Mouse (Mus musculus): ENCODE data around the gene Ireb2. TPM values are rescaled to one million over a fixed set of nuclear protein-coding genes. Genes with fewer than 3 reads are reported as not detected.
A peak's percentile ranks its signal among the peaks of the same experiment; 100 is the strongest.

Ireb2 gene
- polyA plus RNA-seq, 1 experiment, result 10.0 TPM

DNA sequence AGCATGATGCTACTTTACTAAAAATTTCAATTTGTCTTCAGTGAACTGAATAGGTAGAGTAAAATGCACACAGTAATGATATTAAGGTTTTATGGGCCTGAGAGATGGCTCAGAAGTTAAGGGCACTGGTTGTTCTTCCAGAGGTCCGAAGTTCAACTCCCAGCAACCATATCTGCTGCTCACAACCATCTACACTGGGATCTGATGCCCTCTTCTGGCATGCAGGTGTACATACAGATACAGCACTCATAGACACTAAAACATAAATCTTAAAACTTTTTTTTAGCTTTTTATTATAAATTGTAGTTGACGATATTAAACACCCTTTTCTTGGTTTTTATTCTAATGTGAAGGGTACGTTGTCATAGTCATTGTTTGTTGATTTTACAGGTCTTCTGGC, 33.5 kb downstream of the Ireb2 start:
- Histone ChIP-seq H3K36me3 (ENCODE audit: control insufficient read depth, insufficient read depth, low read length) (peaks cover 15% of the 10 kb centered on the region), H3K4me3 (ENCODE audit: insufficient read depth, low read depth, low read length) (no peak overlapping the region), H3K4me1 (ENCODE audit: control insufficient read depth, insufficient read depth, low read length) (no peaks in the 10 kb centered on the region), H3K27me3 (replicated peaks; ENCODE audit: control insufficient read depth, insufficient read depth, low read length) (no peaks in the 10 kb centered on the region), H3K27ac (ENCODE audit: insufficient read depth, low read depth, low read length) (no peak overlapping the region)
- WGBS, result 80% methylated on average over 3 of the region's 3 CpGs
- TF ChIP-seq POLR2A (IDR thresholded peaks at IDR 0.05; ENCODE audit: low read depth, low read length) (no peak), CTCF (conservative IDR thresholded peaks at IDR 0.05; ENCODE audit: insufficient read depth, insufficient read length, low read depth, low read length) (peak; percentile 50)
- peak; percentile 52 for DNase-seq

DNA sequence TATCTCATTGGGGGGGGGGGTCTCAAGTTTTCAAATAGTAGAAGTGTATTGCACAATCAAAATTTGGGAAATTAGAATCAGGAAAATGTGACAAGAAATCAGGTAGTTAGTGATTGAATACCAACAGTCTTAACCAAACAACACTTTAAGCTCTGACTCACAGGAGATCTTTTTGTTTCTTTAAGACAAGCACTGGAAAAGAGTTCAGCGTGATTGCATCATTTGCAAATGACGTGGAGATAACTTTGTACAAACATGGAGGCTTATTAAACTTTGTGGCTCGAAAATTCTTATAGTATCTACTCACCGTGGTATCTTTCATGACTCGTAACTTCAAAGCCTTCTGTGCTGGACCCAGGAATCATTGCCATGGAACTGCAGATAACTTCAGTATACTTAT, 45.9 kb downstream of the Ireb2 start:
- WGBS, result 88% methylated on average over 5 of the region's 5 CpGs
- no peaks in the 10 kb centered on the region for H3K27me3 ChIP-seq (replicated peaks; ENCODE audit: control insufficient read depth, insufficient read depth, low read length)
- peaks cover 3% of the 10 kb centered on the region for H3K36me3 ChIP-seq (ENCODE audit: control insufficient read depth, insufficient read depth, low read length)
- no peak for DNase-seq
- no peak overlapping the region for H3K4me3 ChIP-seq (ENCODE audit: insufficient read depth, low read depth, low read length)
- TF ChIP-seq CTCF (conservative IDR thresholded peaks at IDR 0.05; ENCODE audit: insufficient read depth, insufficient read length, low read depth, low read length) (no peak), POLR2A (IDR thresholded peaks at IDR 0.05; ENCODE audit: low read depth, low read length) (no peak)
- no peak overlapping the region for H3K27ac ChIP-seq (ENCODE audit: insufficient read depth, low read depth, low read length)
- H3K4me1 ChIP-seq (ENCODE audit: control insufficient read depth, insufficient read depth, low read length), result no peaks in the 10 kb centered on the region

- no peaks in the 10 kb centered on the region for H3K27me3 ChIP-seq (replicated peaks; ENCODE audit: control insufficient read depth, insufficient read depth, low read length)
- no peak overlapping the region for H3K4me3 ChIP-seq (ENCODE audit: insufficient read depth, low read depth, low read length)
- TF ChIP-seq CTCF (conservative IDR thresholded peaks at IDR 0.05; ENCODE audit: insufficient read depth, insufficient read length, low read depth, low read length) (no peak), POLR2A (IDR thresholded peaks at IDR 0.05; ENCODE audit: low read depth, low read length) (no peak)
- peaks cover 4% of the 10 kb centered on the region; the same call in 1 of the 2 replicates for H3K4me1 ChIP-seq (ENCODE audit: control insufficient read depth, insufficient read depth, low read length)
- no peaks in the 10 kb centered on the region; the same call in 1 of the 2 replicates for H3K36me3 ChIP-seq (ENCODE audit: control insufficient read depth, insufficient read depth, low read length)
- WGBS, result 70% methylated on average over 7 of the region's 7 CpGs
- no peak for DNase-seq
- no peak overlapping the region for H3K27ac ChIP-seq (ENCODE audit: insufficient read depth, low read depth, low read length)
These were observed 52.0 kb downstream of the Ireb2 start for GRCm38 (mm10) chr9:54915576-54915975.

- no peaks in the 10 kb centered on the region; the same call in 1 of the 2 replicates for H3K36me3 ChIP-seq (ENCODE audit: control insufficient read depth, insufficient read depth, low read length)
- peaks cover 4% of the 10 kb centered on the region; the same call in 1 of the 2 replicates for H3K4me1 ChIP-seq (ENCODE audit: control insufficient read depth, insufficient read depth, low read length)
- 75% methylated on average over 8 of the region's 8 CpGs for WGBS
- H3K4me3 ChIP-seq (ENCODE audit: insufficient read depth, low read depth, low read length), result no peak overlapping the region
- no peaks in the 10 kb centered on the region for H3K27me3 ChIP-seq (replicated peaks; ENCODE audit: control insufficient read depth, insufficient read depth, low read length)
- H3K27ac ChIP-seq (ENCODE audit: insufficient read depth, low read depth, low read length), result no peak overlapping the region
- DNase-seq, result no peak
- TF ChIP-seq POLR2A (IDR thresholded peaks at IDR 0.05; ENCODE audit: low read depth, low read length), result no peak
- no peak for TF ChIP-seq CTCF (conservative IDR thresholded peaks at IDR 0.05; ENCODE audit: insufficient read depth, insufficient read length, low read depth, low read length)
These were observed 52.8 kb downstream of the Ireb2 start for GRCm38 (mm10) chr9:54916401-54916800.

GRCm38 (mm10) chr9:54917010-54917677, 53.6 kb downstream of the Ireb2 start, which contains the start of gene Hykk:
Hykk (plus strand) TSS chr9:54917283.
- H3K4me3 ChIP-seq (ENCODE audit: insufficient read depth, low read depth, low read length), result peak within 1 kb of the TSS; percentile 94
- H3K4me1 ChIP-seq (ENCODE audit: control insufficient read depth, insufficient read depth, low read length), result peaks cover 4% of the 10 kb centered on the region; the same call in 1 of the 2 replicates
- DNase-seq, result peak; percentile 98
- under 1% methylated on average over 34 of the region's 34 CpGs for WGBS
- peak within 1 kb of the TSS; percentile 98 for H3K27ac ChIP-seq (ENCODE audit: insufficient read depth, low read depth, low read length)
- TF ChIP-seq CTCF (conservative IDR thresholded peaks at IDR 0.05; ENCODE audit: insufficient read depth, insufficient read length, low read depth, low read length) (no peak), POLR2A (IDR thresholded peaks at IDR 0.05; ENCODE audit: low read depth, low read length) (peak; percentile 91)
- peaks cover 3% of the 10 kb centered on the region; the same call in 1 of the 2 replicates for H3K36me3 ChIP-seq (ENCODE audit: control insufficient read depth, insufficient read depth, low read length)
- H3K27me3 ChIP-seq (replicated peaks; ENCODE audit: control insufficient read depth, insufficient read depth, low read length), result no peaks in the 10 kb centered on the region

GRCm38 (mm10) chr9:54918191-54918590, 54.6 kb downstream of the Ireb2 start:
- peak overlapping the region; percentile 92 for H3K27ac ChIP-seq (ENCODE audit: insufficient read depth, low read depth, low read length)
- 60% methylated on average over 2 of the region's 2 CpGs for WGBS
- peaks cover 4% of the 10 kb centered on the region; the same call in 1 of the 2 replicates for H3K4me1 ChIP-seq (ENCODE audit: control insufficient read depth, insufficient read depth, low read length)
- peak overlapping the region; percentile 94 for H3K4me3 ChIP-seq (ENCODE audit: insufficient read depth, low read depth, low read length)
- DNase-seq, result peak; percentile 74
- peaks cover 9% of the 10 kb centered on the region for H3K36me3 ChIP-seq (ENCODE audit: control insufficient read depth, insufficient read depth, low read length)
- no peaks in the 10 kb centered on the region for H3K27me3 ChIP-seq (replicated peaks; ENCODE audit: control insufficient read depth, insufficient read depth, low read length)
- TF ChIP-seq POLR2A (IDR thresholded peaks at IDR 0.05; ENCODE audit: low read depth, low read length) (no peak), CTCF (conservative IDR thresholded peaks at IDR 0.05; ENCODE audit: insufficient read depth, insufficient read length, low read depth, low read length) (no peak)

DNA sequence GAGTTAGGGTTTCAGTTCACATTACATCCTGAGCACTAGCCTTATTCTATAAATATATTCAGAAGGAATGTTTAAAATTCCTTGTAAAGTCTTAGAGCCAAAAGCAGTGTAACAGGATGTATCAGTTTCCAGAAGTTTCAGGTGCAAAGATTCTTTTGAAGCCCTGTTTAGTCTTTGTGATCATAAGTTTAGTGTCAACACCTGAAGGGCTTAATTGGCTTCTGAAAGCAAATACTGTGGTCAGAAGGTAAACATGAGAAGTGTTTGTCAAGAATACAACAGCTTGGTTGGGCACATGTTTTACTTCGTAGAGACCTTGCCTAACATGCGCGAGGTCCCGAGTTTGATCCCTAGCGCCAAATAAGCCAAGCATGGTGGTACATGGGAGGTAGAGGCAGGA, 55.2 kb downstream of the Ireb2 start:
- Histone ChIP-seq H3K4me1 (ENCODE audit: control insufficient read depth, insufficient read depth, low read length) (peaks cover 4% of the 10 kb centered on the region; the same call in 1 of the 2 replicates), H3K27me3 (replicated peaks; ENCODE audit: control insufficient read depth, insufficient read depth, low read length) (no peaks in the 10 kb centered on the region), H3K36me3 (ENCODE audit: control insufficient read depth, insufficient read depth, low read length) (peaks cover 9% of the 10 kb centered on the region), H3K27ac (ENCODE audit: insufficient read depth, low read depth, low read length) (peak overlapping the region; percentile 91), H3K4me3 (ENCODE audit: insufficient read depth, low read depth, low read length) (peak overlapping the region; percentile 44)
- 91% methylated on average over 5 of the region's 5 CpGs for WGBS
- DNase-seq, result no peak
- TF ChIP-seq POLR2A (IDR thresholded peaks at IDR 0.05; ENCODE audit: low read depth, low read length) (no peak), CTCF (conservative IDR thresholded peaks at IDR 0.05; ENCODE audit: insufficient read depth, insufficient read length, low read depth, low read length) (no peak)
